Mouse (Mus musculus) CD4-positive, CD25-positive, alpha-beta regulatory T cell, adult 4 months (primary cell): ENCODE data around the gene Dap. TPM values are rescaled to one million over a fixed set of nuclear protein-coding genes. Genes with fewer than 3 reads are reported as not detected.

Experiments
- ATAC-seq: one replicate; pipeline ENCODE4 v1.8.0; 2017
- polyA plus RNA-seq, 2 experiments: library from polyadenylated mRNA; unstranded; fragments of 100-300 nt; shearing (Covaris generic); gene quantifications; one replicate each; pipeline ENCODE4 v1.2.1; 2017

The Dap gene
- polyA plus RNA-seq, 2 experiments from 2014 or later = 61.6 to 81.6 TPM

DNA sequence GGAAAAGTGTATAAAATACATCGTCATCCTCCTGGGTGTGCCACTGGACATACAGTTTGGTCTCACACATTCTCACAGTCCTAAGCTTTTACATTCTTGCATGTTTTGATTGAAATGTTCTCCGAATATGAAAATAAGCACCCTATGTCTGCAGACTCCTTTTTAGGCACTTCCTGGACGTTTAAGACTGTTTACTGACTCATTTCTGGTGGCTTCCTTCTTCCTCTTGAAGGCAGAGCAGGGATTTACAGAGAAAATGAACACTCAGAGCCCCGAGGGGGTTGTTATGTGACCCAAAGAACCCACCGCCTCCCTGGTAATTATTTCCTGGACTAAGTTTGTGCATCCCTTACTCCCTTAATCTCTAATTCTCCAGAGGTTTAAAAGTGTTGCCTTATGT lies 13.8 kb downstream of the Dap start:
- peak; percentile 57 for ATAC-seq

- peak; percentile 20 for ATAC-seq
Observed at GRCm38 (mm10) chr15:31238611-31239010, 14.5 kb downstream of the Dap start.

DNA sequence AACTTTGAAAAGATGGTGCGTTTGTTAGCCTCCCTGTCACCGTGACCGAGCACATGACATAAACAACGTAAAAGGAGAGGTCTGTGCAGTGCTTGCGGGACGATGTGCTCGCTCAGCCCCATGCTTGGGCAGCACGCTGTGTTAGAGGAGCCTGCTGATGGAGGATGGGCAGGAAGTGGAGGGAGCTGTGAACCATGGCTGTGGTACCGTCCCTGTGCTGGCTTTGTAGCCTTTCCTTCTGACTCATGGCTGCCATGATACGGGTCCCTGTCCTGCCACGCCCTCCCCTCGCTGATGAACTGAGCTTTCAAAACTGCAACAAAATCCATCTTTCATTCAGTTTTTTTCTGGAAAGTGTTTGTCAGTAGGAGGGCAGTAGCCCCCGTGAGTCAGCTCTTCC lies 15.6 kb downstream of the Dap start:
- ATAC-seq = peak; percentile 70

DNA sequence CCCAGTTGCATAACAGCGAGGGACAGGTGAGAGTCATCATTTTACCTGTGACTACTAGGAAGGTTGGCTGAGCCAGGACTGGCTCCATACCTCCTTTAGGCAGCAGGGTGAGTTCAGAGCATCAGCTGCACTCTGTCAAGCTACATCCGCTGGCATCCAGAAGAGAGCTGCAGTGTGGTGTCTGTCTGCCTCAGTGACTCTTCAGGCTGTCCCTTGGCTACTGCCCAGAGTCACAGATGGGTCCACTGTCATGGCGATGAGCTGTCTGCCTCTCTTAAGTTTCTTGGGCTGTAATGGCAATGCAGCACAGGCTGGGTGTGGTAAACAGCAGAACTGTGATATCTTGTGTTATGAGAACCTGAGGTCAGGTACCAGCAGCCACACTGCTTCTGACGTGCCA lies 16.1 kb downstream of the Dap start:
- no peak for ATAC-seq

DNA sequence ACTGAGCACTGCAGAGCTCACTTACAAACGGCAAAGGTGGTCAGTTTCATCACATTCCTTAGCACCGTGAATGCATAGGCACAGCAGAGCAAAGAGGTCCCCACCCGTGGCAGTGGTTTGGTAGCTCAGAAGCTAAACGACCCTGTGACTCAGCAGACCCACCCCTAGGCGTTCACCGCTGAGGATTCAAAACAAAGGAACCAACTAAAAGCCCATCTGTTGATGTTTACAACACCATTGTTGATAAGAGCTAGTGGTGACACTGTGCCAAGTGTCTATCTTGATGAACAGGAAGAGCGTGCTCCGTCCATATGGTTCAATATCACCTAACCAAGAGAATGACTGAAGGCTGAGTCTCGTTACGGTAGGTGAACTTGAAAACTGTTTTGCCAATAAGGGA lies 19.1 kb downstream of the Dap start:
- no peak for ATAC-seq

GRCm38 (mm10) chr15:31244696-31245445 lies 20.8 kb downstream of the Dap start:
- ATAC-seq = no peak

GRCm38 (mm10) chr15:31245934-31246333 lies 21.8 kb downstream of the Dap start:
- ATAC-seq = no peak

DNA sequence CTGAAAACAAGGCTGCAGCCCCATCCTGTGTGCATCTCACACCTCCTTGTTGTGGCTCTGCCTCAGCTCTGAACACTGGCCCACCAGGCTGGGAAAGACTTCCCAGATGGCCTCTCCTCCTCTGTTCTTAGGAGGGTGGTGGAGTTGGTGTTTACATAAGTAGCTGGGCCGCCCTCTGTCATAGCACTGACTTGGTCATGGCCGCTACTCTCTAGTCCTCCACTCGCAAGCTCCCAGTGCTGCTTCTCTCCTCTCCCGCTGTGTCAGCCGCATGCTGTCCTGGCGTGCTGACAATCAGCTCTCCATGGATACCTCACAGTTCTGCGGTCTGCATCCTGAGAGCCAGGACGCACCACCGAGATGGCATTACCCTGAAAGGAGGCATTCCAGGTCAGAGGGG lies 22.9 kb downstream of the Dap start:
- ATAC-seq = no peak

DNA sequence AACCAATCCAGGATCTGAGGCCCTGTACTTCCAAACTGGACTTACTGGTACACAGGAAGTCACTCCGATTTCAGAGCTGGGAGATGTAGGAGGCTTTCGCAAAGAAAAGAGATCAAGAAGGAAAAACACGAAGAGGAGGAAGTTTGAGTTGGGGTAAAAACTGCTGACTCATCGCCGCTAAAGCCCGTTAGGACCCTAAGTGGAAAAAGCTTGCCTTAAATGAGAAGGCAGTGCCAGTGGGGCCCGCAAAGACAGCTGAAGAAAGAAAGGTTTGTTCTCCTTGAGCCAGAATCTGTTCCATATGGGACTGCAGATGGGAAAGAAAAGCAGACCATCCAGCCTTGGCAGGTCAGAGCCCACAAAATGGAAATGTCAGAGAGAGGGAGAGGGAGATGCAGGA lies 24.8 kb downstream of the Dap start:
- no peak for ATAC-seq

DNA sequence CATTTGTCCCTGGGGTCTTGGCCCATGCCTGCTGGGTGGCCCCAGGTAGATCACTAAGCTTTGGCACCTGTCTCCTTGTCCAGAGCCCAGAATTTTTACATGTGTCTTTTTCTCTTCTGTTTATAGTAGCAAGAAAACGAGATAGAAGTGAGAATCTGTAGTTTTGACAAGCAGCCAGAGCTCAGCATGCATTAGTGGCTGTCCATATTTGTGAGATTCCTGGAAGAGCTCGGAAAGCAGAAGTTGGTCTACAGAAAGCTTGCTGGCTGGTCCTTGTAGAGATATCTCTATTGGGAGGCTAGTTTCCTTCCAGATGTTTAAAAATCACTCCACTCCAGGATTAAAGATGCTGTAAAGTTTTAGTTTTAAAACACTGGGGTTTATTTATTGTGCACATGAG lies 25.9 kb downstream of the Dap start:
- no peak for ATAC-seq

- no peak for ATAC-seq
Observed at GRCm38 (mm10) chr15:31250676-31251075, 26.6 kb downstream of the Dap start.

DNA sequence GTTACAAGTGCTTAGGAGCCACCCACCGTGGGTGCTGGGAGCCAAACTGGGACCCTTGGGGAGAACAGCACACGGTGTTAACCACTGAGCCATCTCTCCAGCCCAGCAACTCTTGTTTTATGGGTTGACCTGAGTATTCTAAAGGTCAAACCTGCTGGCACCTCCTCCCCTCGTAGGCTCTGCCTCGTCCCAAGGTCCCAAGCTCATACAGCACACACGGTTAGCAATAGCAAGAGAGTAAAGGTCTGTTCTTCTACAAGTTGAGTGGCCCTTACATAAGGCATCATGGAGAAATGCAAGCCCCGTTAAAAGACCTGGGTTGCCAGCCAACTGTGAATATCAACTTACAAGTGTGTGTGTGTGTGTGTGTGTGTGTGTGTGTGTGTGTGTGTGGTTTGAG lies 27.1 kb downstream of the Dap start:
- no peak for ATAC-seq

DNA sequence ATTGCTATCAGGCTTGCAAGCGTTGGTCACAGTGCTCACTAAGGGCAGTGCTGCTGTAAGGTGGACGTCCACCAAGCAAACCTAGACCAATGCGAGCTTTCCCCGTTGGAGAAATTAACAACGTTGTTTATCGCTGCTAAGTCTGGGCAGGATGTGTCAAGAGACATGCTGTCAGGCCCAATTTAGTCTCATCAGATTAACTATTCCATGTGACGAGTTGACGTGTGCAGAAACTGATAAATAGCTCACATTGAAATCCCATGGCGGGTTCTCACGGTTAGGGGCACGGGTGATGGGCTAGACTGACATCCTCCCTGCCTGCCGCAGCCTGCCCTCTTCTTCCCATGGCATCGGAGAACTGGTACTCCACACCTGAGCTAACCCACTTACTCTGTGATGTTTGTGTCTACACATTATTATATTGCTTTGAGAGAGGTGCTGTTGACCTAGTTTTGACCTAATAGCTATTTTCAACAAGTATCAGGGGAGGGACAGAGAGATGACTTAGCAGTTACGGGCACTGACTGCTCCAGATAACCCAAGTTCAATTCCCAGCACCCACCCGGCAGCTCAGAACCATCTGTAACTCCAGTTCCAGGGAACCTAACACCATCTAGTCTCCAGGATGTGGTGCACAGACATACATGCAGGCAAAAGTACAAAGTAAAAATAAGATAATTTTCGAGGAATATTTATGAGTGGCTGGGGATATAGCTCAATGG lies 28.6 kb downstream of the Dap start:
- ATAC-seq = no peak

DNA sequence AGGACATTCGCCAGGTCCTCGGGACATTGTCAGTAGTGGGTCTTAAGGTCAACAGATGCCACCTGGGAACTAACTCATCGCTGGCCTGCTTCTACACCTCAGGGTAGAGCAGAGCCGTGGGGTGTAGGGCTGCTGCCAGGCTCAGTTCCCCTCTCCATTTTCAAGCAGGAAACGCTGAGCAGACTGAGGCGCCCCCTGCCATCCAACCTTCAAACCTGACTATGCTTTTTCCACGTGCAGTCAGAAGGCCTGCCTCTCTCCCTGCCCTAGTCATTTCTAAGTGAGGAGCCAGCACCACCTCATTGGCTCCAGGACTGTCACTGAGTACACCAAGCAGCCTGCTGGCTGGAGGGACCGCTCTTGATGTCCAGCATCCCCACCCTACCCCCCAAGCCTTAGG lies 29.3 kb downstream of the Dap start:
- no peak for ATAC-seq

DNA sequence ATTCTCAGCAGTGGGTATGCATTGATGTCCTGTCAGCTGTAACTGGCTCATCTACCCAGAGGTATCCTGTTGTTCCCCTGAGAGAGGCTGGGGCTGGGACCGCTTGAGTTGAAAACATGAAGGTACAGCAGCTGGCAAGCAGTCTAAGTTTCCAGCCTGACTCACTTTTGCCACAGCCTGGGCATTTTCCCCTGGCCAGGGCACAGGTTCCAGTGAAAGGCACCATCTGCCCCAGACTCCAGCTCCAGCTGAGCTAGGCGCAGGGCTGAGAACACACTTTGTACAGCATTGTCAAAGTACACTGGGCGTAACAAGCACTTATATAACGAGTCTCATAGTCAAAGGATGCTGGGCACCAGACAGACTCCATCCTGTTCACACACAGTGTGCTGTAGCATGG lies 29.8 kb downstream of the Dap start:
- ATAC-seq = peak; percentile 26

- no peak for ATAC-seq
Observed at GRCm38 (mm10) chr15:31254939-31255535, 30.9 kb downstream of the Dap start.

- ATAC-seq = no peak
Observed at GRCm38 (mm10) chr15:31255762-31256161, 31.6 kb downstream of the Dap start.

DNA sequence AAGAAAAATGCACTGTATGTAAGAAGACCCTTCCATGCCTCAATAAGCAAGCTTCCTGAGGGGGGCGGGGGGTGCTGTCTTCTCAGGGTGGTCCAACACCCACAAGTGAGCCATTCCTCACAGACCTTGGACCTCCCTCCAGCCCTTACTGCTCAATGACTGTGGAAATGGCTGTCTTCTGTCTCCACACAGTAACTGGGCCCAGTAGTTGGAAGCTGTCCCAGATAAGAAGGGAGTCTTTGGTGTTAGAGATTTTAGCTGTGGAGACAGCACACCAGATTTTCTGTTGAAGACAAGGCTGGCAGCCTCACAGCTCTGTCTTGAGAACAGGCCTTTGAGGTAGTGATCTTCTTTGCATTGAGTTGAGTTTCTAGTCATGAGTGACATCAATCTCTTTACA lies 33.2 kb downstream of the Dap start:
- no peak for ATAC-seq

- ATAC-seq = peak; percentile 45
Observed at GRCm38 (mm10) chr15:31258029-31258692, 34.0 kb downstream of the Dap start.

- ATAC-seq = no peak
Observed at GRCm38 (mm10) chr15:31258693-31259439, 34.8 kb downstream of the Dap start.

DNA sequence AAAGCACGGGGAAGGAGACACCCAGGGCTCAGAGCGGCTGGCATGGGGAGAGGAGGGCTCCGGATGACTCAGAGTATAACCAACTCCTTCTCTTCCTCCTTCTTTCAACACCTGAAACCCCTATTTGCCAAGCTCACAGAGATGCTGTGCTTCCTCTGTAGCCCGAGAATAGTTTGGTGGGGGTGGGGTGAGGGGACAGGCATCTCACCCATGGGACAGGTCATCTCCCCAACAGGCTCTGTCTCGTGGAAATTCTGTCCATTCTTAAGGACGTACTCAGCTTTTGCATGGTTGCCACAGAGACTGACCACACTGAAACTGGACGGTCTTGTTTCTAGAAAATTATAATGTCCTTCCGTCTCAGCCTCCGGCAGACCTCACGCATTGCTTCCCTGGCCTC lies 37.0 kb downstream of the Dap start:
- ATAC-seq = no peak

DNA sequence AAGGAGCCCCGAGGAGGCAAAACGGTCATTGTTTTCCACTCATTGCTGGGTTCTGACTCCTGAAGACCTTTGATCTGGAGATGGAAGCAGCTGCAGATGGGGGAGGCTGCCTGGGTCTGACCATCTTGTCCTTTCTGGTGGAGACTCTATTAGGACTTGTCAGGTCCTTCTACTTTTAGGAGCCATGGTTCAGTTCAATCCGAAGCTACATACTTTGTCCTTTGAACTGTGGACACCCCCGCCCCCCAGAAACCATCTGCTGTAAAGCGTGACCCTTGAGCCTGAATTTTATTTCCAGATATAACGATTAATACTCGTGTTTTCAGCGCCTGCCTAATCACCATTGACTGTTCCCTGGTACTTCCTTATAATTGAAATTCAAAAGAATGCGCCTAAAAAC lies 38.2 kb downstream of the Dap start:
- ATAC-seq = no peak

DNA sequence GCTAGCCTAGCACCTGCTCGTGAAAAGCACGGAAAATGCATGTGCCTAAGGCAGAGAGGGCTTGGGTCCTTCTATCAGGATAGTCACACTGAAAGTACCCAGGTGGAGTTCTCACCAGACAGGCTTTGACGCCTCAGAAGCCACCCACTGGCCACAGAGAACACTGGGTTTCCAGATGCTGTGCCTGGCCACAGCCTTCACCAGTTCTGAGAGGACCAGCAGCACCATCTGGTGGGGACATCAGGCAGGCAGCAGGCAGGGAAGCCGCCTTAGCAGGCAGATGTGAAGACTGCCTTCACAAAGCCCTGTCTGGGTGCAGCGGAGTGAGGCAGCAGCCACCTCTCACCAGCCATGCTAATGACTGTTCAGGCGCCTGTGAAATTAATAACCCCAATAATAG lies 40.7 kb downstream of the Dap start:
- peak; percentile 58 for ATAC-seq
